Mouse (Mus musculus): ENCODE results near the gene Shkbp1.

GRCm38 (mm10) chr7:27331854-27332253 is 24.0 kb downstream of the Shkbp1 start:
- TF ChIP-seq CTCF (IDR thresholded peaks at IDR 0.05; ENCODE audit: low read depth, low read length) (no peak), POLR2A (IDR thresholded peaks at IDR 0.05; ENCODE audit: borderline replicate concordance, low read depth, low read length) (no peak)
